Mouse (Mus musculus) intestine, postnatal 0 days (tissue): ENCODE results near the gene Mcoln2. TPM values are rescaled to one million over a fixed set of nuclear protein-coding genes. Genes with fewer than 3 reads are reported as not detected.
"Not testable (repeated sequence)": the region's sequence is repeated elsewhere in the genome, so short reads cannot be mapped to it uniquely, and the experiment has no call there.

Experiments used
- ATAC-seq: fragments of 200-750 bp; cut with Nextera tagmentation; 2 replicates; pipeline ENCODE4 v1.8.0; 2017; ENCODE audit warnings: mild to moderate bottlenecking, moderate TSS enrichment, moderate library complexity
- H3K27ac ChIP-seq: fragments of 300-500 bp; sonication (generic); 2 replicates; pipeline ENCODE4 v1.5.1; 2014; ENCODE audit warnings: mild to moderate bottlenecking, low read depth, low read length, moderate library complexity
- H3K27me3 ChIP-seq: fragments of 300-500 bp; sonication (generic); replicated peaks from 2 replicates; pipeline ENCODE4 v1.6.1; 2014; ENCODE audit warnings: low read length, mixed read lengths; ENCODE audit not compliant: control insufficient read depth, insufficient read depth
- H3K36me3 ChIP-seq: fragments of 300-500 bp; sonication (generic); 2 replicates; pipeline ENCODE4 v1.6.1; 2014; ENCODE audit warnings: mild to moderate bottlenecking, moderate library complexity; ENCODE audit not compliant: control insufficient read depth, insufficient read depth
- H3K4me1 ChIP-seq: fragments of 300-500 bp; sonication (generic); replicated peaks from 2 replicates; pipeline ENCODE4 v1.6.1; 2014; ENCODE audit warnings: antibody characterized with exemption, low read length, mixed read lengths; ENCODE audit not compliant: control insufficient read depth, insufficient read depth
- H3K4me2 ChIP-seq: fragments of 300-500 bp; sonication (generic); replicated peaks from 2 replicates; pipeline ENCODE4 v1.6.1; 2014; ENCODE audit warnings: low read depth, mild to moderate bottlenecking, moderate library complexity
- H3K4me3 ChIP-seq: fragments of 300-500 bp; sonication (generic); 2 replicates; pipeline ENCODE4 v1.5.1; 2014; ENCODE audit warnings: low read depth, low read length
- H3K9ac ChIP-seq: fragments of 300-500 bp; sonication (generic); 2 replicates; pipeline ENCODE4 v1.6.1; 2014; ENCODE audit warnings: mild to moderate bottlenecking, low read depth, low read length
- H3K9me3 ChIP-seq: fragments of 300-500 bp; sonication (generic); 2 replicates; pipeline ENCODE4 v1.6.1; 2016; ENCODE audit warnings: mixed run types; ENCODE audit not compliant: control insufficient read depth
- CTCF ChIP-seq: sonication (generic); IDR thresholded peaks from 2 replicates; pipeline ENCODE4 v1.5.1; 2016; ENCODE audit warnings: low read depth, mild to moderate bottlenecking, control low read depth, antibody characterized with exemption, moderate library complexity
- WGBS: fragments of 180-500 bp; shearing (Covaris S2); extraction: QIAGEN DNeasy Blood & Tissue Kit; methylation state at CpG from one replicate; pipeline ENCODE4 v1.1.7; 2014; 5-methylcytosine and 5-hydroxymethylcytosine counted together
- polyA plus RNA-seq: library from polyadenylated mRNA; unstranded; fragments of >200 nt; fragmentation: Nextera tagmentation; extraction: Ambion mirVana; gene quantifications from 2 replicates; pipeline ENCODE4 v1.2.1, GENCODE M21; 2015

Mcoln2 gene
- polyA plus RNA-seq, 1 experiment from 2014 or later, result 6.4 TPM

- Histone ChIP-seq H3K9me3 (no peaks in the 10 kb centered on the region), H3K27ac (no peak overlapping the region), H3K9ac (no peak overlapping the region), H3K27me3 (no peaks in the 10 kb centered on the region), H3K4me2 (no peak overlapping the region), H3K4me1 (no peaks in the 10 kb centered on the region), H3K4me3 (no peak overlapping the region), H3K36me3 (no peaks in the 10 kb centered on the region)
- WGBS, result 60% methylated on average over 2 of the region's 2 CpGs
- TF ChIP-seq CTCF, result no peak
- peak; percentile 62 for ATAC-seq
Observed at GRCm38 (mm10) chr3:146206635-146207034, 57.0 kb downstream of the Mcoln2 start.

DNA sequence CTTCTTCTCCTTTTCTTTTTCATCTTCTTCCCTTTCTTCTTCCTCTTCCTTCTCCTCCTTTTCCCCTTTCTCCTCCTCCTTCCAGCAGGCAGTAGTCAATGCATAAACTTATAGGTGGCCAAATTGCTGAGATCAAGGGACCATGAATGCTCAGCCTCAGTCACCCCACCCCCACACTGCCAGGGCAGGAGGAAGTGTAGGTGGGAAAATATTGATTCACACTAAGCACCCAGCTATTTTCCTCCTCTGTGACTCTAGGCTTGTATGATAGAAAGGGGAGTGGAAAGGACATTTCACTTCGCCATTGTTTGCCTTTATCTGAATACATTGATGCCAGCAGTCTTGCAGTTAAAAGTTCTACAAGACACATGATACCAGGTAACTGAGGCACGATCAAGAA, 57.8 kb downstream of the Mcoln2 start:
- ATAC-seq, result no peak
- H3K27ac ChIP-seq, result no peak overlapping the region
- no peak overlapping the region for H3K4me3 ChIP-seq
- H3K9me3 ChIP-seq, result no peaks in the 10 kb centered on the region
- no peak for TF ChIP-seq CTCF
- H3K27me3 ChIP-seq, result no peaks in the 10 kb centered on the region
- H3K36me3 ChIP-seq, result no peaks in the 10 kb centered on the region
- WGBS, result 32% methylated on average over 2 of the region's 2 CpGs
- H3K4me1 ChIP-seq, result no peaks in the 10 kb centered on the region
- no peak overlapping the region for H3K4me2 ChIP-seq
- no peak overlapping the region for H3K9ac ChIP-seq

- ATAC-seq, H3K4me2 ChIP-seq, H3K9ac ChIP-seq, H3K9me3 ChIP-seq, H3K4me1 ChIP-seq, H3K4me3 ChIP-seq, H3K27ac ChIP-seq, H3K27me3 ChIP-seq, H3K36me3 ChIP-seq: not testable (repeated sequence)
- WGBS, result 95% methylated on average over 8 of the region's 8 CpGs
Observed at GRCm38 (mm10) chr3:146209759-146210158, 60.1 kb downstream of the Mcoln2 start.

- no peak for ATAC-seq
- H3K4me3 ChIP-seq, result no peak overlapping the region
- no peaks in the 10 kb centered on the region for H3K36me3 ChIP-seq
- no peaks in the 10 kb centered on the region for H3K4me1 ChIP-seq
- 78% methylated on average over 4 of the region's 4 CpGs for WGBS
- no peaks in the 10 kb centered on the region for H3K9me3 ChIP-seq
- no peak overlapping the region for H3K9ac ChIP-seq
- H3K27ac ChIP-seq, result no peak overlapping the region
- no peak for TF ChIP-seq CTCF
- H3K4me2 ChIP-seq, result no peak overlapping the region
- H3K27me3 ChIP-seq, result no peaks in the 10 kb centered on the region
Observed at GRCm38 (mm10) chr3:146211141-146211747, 61.6 kb downstream of the Mcoln2 start.

DNA sequence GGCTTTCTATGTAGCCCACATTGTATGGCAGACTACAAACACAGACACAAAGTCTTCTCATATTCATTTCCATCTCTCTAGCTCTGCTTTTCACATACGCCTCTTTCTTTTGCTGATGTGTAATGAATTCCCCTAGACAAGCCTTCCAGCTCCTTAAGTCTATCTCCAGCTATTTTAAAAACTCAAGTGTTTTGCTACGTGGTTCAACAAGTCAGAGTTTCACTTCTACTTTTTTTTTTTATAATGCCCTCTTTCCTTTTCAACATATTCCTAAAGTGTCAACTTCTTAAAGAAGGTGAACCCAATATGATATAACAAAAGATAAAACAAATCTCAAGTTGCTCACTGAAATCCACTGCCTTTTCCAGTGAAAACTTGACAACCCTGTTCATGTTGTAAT, 62.3 kb downstream of the Mcoln2 start:
- no peak for TF ChIP-seq CTCF
- Histone ChIP-seq H3K36me3 (no peaks in the 10 kb centered on the region), H3K27ac (no peak overlapping the region), H3K9ac (no peak overlapping the region), H3K9me3 (no peaks in the 10 kb centered on the region), H3K4me1 (no peaks in the 10 kb centered on the region), H3K4me3 (no peak overlapping the region), H3K27me3 (no peaks in the 10 kb centered on the region), H3K4me2 (no peak overlapping the region)
- ATAC-seq, result no peak
- WGBS, result 83% methylated on average over 2 of the region's 2 CpGs

GRCm38 (mm10) chr3:146213336-146213735, 63.7 kb downstream of the Mcoln2 start:
- H3K4me2 ChIP-seq, result peak overlapping the region; percentile 25
- TF ChIP-seq CTCF, result no peak
- no peak for ATAC-seq
- H3K9ac ChIP-seq, result no peak overlapping the region
- no peaks in the 10 kb centered on the region for H3K27me3 ChIP-seq
- 24% methylated on average over 5 of the region's 5 CpGs for WGBS
- no peak overlapping the region for H3K4me3 ChIP-seq
- no peaks in the 10 kb centered on the region for H3K9me3 ChIP-seq
- H3K4me1 ChIP-seq, result no peaks in the 10 kb centered on the region
- no peaks in the 10 kb centered on the region for H3K36me3 ChIP-seq
- H3K27ac ChIP-seq, result no peak overlapping the region

GRCm38 (mm10) chr3:146216561-146216960, 66.9 kb downstream of the Mcoln2 start:
- H3K4me3 ChIP-seq, result no peak overlapping the region
- no peak overlapping the region for H3K4me2 ChIP-seq
- ATAC-seq, result no peak
- H3K36me3 ChIP-seq, result no peaks in the 10 kb centered on the region
- no peak overlapping the region for H3K27ac ChIP-seq
- peaks cover 2% of the 10 kb centered on the region; the same call in 1 of the 2 replicates for H3K27me3 ChIP-seq
- TF ChIP-seq CTCF, result no peak
- H3K4me1 ChIP-seq, result no peaks in the 10 kb centered on the region
- no peaks in the 10 kb centered on the region for H3K9me3 ChIP-seq
- H3K9ac ChIP-seq, result no peak overlapping the region
- 85% methylated on average over 3 of the region's 3 CpGs for WGBS
